Mouse (Mus musculus): ENCODE data around the gene Olfr435. TPM values are rescaled to one million over a fixed set of nuclear protein-coding genes. Genes with fewer than 3 reads are reported as not detected.

The Olfr435 gene
- polyA plus RNA-seq (2012; rRNA removed; ENCODE audit: low replicate concordance) = not detected in 2 replicates

DNA sequence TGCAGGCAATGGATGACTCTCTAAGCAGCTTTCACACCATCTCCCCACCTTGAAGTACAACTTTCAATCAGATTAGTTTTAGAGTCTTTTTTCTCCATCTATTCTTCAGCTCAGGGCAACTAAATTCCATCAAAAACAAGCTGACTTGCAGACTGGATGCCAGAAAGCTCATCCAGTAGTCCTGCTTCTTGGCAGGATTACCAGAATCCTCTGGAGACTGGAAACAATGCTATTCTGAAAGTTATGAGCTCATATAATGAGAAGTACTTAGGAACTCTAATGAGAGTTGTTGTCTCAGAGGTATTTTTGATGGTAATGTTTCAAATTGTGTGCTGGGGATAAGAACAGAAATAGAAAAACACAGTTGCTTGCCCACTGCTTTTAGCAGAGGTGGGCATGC, at the start of gene Olfr435:
Gene Olfr435 (plus strand): TSS at position 366 of the 400 bp plus-strand sequence.

DNA sequence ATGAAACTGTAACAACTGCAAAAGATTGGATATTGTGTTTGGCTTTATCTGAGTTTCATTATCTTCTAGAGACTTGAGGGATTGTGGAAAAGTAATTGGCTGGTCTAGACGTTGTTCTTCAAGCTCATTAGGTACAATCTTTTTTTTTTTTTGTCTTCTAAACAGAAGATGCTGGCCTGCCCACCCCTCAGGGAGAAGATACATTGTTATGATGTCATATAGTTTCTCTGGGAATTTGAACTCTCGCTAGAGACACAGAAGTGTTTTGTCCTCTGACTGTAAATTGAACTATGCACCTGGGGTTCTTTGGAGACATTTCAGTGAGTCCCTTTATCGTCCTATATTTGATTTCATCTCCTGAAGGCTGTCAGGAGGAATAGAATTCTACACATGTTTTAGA, 34.0 kb upstream of the Olfr435 start, which contains the start of gene Olfr437:
Gene Olfr437 (plus strand): TSS at position 301 of the 400 bp plus-strand sequence.

DNA sequence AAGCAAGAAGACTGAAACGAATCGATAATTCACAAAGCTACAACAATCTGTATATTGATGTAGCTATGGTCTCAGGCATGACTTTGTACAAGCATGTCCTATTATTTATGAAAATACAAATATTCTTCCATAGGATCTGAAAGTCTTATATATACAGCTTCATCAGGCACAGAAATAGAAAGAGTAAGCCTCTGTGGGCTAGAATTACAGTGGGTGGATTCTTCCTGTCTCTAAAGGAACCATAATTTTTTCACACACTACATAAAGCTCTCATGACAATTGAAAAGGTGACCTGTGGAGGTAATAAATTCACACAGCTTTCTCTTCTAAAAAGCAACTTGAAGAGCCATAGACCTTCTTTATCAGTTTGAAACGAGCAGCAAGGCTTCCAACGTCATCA, 25.1 kb upstream of the Olfr435 start, which contains the start of gene Olfr13:
Gene Olfr13 (plus strand): TSS at position 301 of the 400 bp plus-strand sequence.

DNA sequence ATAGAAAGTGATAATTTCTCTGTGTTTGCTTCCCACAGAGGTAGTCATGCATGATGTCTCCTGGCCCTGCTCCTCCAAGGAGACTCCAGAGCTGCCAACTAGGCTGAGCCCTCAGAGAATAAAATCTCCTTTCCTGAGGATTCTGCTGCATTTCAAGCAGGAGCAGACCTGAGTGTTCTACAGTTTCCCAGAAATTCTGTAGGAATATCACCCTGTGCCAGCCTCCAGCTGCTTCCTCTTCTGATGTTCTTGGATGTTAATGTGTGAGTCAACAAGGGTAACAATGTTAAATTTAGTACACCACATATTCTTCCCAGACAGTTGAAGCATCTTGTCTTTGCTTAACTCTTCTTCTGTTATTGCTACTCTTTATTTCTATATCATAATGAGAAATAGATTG, 15.9 kb downstream of the Olfr435 start, which contains the start of gene Olfr434:
Gene Olfr434 (plus strand): TSS at position 149 of the 400 bp plus-strand sequence.

GRCm38 (mm10) chr6:43231255-43231654, 34.3 kb downstream of the Olfr435 start, which contains the start of gene Olfr47:
TSS of gene Olfr47 (plus strand) at chr6:43231529.

Other genes with a start within 250 kb of the Olfr435 start
- not detected in 2 replicates for gene Olfr444, start 248.1 kb upstream of the Olfr435 start, polyA plus RNA-seq (2012; rRNA removed; ENCODE audit: low replicate concordance)
- not detected in 2 replicates for gene Olfr441, start 90.8 kb upstream of the Olfr435 start, polyA plus RNA-seq (2012; rRNA removed; ENCODE audit: low replicate concordance)
- not detected in 2 replicates for gene Olfr237-ps1, start 50.6 kb upstream of the Olfr435 start, polyA plus RNA-seq (2012; rRNA removed; ENCODE audit: low replicate concordance)
- not detected in 2 replicates for gene Olfr437, start 33.9 kb upstream of the Olfr435 start, polyA plus RNA-seq (2012; rRNA removed; ENCODE audit: low replicate concordance)
- gene Olfr13, start 25.0 kb upstream of the Olfr435 start, polyA plus RNA-seq (2012; rRNA removed; ENCODE audit: low replicate concordance) = not detected in 2 replicates
- not detected in 2 replicates for gene Olfr434, start 15.9 kb downstream of the Olfr435 start, polyA plus RNA-seq (2012; rRNA removed; ENCODE audit: low replicate concordance)
- gene Olfr47, start 34.4 kb downstream of the Olfr435 start, polyA plus RNA-seq (2012; rRNA removed; ENCODE audit: low replicate concordance) = not detected in 2 replicates
- 19.4 and 23.1 TPM in 2 replicates for gene Arhgef5, start 68.4 kb downstream of the Olfr435 start, polyA plus RNA-seq (2012; rRNA removed; ENCODE audit: low replicate concordance)
- 0.06 TPM in 1 of 2 replicates, not detected in the other for gene Nobox, start 112.4 kb downstream of the Olfr435 start, polyA plus RNA-seq (2012; rRNA removed; ENCODE audit: low replicate concordance)